Mouse (Mus musculus): ENCODE measurements around the gene Adgra1. TPM values are rescaled to one million over a fixed set of nuclear protein-coding genes. Genes with fewer than 3 reads are reported as not detected.

The Adgra1 gene
- polyA plus RNA-seq, 1 experiment from 2014 or later: 26.5 TPM

DNA sequence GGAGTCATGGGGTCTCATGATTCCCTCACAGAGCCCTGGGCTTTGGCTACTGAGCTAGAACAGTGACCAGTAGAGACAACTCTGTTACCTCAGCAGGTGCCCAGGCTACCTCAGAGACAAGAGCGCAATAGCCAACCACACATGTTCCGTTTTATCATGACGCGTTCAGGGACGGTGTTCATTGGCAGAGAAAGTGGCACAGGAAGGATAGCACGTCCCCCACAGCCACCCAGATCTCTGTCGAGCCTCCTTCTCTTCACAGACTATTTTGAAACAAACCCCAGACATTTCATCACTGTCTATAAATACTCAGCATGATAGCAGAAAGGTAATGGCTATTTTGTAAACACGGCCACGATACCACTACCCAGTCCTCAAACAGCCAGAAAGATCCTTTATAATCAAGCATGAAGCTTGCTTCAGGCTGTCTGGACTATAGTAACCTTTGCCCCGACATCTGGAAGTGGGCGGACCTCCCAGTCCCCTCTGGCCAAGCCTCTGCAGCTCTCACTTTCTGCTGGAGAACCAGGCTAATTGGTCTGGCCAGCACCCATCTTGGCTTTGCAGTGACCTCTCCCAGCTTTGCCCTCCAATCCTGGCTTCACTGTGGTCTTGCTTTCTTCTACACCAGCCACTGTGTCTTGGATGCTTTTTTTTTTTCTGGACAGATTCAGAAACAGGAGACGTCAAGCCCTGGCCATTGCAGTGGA lies 11.5 kb upstream of the Adgra1 start:
- Histone ChIP-seq H3K27ac (replicated peaks) (no peak overlapping the region), H3K4me2 (no peak overlapping the region), H3K27me3 (no peaks in the 10 kb centered on the region), H3K36me3 (no peaks in the 10 kb centered on the region), H3K9me3 (no peaks in the 10 kb centered on the region), H3K9ac (no peak overlapping the region), H3K4me3 (no peak overlapping the region), H3K4me1 (replicated peaks) (0 out of 2 replicates have a peak, but pooled peaks cover 3% of the 10 kb centered on the region)
- 73% methylated on average over 12 of the region's 12 CpGs for WGBS
- ATAC-seq (ENCODE audit: low FRiP score, low read depth): no peak

DNA sequence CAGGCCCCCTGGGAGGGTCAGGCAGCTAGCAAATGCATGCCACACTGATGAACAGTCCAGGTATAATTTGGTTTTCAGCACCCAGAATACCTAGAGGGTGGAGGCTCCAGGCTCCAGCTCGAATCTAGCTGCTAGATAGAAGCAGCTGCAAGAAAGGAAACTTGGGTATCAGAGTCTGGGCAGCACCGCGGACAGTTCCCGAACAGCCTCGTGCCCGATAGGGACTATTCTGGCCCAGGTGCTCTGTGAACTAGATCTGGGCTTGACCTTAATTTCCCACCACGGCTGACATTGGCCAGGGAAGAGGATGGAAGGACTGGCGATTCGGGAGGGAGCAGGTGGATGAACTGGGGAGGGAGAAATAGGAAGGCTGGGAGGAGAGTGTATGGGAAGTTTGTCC lies 6.3 kb upstream of the Adgra1 start:
- Histone ChIP-seq H3K4me3 (no peak overlapping the region), H3K4me2 (no peak overlapping the region), H3K27ac (replicated peaks) (no peak overlapping the region), H3K9ac (no peak overlapping the region), H3K27me3 (no peaks in the 10 kb centered on the region), H3K36me3 (no peaks in the 10 kb centered on the region), H3K4me1 (replicated peaks) (no peaks in the 10 kb centered on the region), H3K9me3 (no peaks in the 10 kb centered on the region)
- ATAC-seq (ENCODE audit: low FRiP score, low read depth): no peak
- 17% methylated on average over 9 of the region's 9 CpGs for WGBS

DNA sequence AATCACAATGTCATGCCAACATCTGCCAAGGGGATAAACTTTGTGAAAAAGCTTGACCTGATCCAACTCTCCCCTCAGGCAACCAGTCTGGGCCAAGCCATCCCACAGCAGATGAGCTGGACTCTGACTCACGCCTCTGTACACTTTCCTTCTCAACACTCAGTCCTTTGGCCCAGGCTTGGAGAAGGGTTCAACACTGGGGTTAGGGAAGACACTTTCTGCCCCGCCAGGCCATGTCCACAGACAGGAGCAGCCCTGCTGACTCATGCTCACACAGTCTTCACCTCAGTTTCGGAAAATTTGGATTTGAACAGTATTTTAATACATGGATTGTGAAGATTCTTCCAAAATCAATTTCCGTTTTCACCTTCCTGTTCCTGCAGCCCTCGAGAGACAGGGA lies 442 bp upstream of the Adgra1 start:
- peak overlapping the region; percentile 84 for H3K27ac ChIP-seq (replicated peaks)
- peak overlapping the region; percentile 40 for H3K4me3 ChIP-seq
- peak overlapping the region; percentile 68 for H3K4me2 ChIP-seq
- H3K4me1 ChIP-seq (replicated peaks): peaks cover 44% of the 10 kb centered on the region
- ATAC-seq (ENCODE audit: low FRiP score, low read depth): no peak
- no peaks in the 10 kb centered on the region for H3K36me3 ChIP-seq
- H3K9ac ChIP-seq: peak overlapping the region; percentile 43
- H3K27me3 ChIP-seq: no peaks in the 10 kb centered on the region
- WGBS: 20% methylated on average over 5 of the region's 5 CpGs
- H3K9me3 ChIP-seq: no peaks in the 10 kb centered on the region

DNA sequence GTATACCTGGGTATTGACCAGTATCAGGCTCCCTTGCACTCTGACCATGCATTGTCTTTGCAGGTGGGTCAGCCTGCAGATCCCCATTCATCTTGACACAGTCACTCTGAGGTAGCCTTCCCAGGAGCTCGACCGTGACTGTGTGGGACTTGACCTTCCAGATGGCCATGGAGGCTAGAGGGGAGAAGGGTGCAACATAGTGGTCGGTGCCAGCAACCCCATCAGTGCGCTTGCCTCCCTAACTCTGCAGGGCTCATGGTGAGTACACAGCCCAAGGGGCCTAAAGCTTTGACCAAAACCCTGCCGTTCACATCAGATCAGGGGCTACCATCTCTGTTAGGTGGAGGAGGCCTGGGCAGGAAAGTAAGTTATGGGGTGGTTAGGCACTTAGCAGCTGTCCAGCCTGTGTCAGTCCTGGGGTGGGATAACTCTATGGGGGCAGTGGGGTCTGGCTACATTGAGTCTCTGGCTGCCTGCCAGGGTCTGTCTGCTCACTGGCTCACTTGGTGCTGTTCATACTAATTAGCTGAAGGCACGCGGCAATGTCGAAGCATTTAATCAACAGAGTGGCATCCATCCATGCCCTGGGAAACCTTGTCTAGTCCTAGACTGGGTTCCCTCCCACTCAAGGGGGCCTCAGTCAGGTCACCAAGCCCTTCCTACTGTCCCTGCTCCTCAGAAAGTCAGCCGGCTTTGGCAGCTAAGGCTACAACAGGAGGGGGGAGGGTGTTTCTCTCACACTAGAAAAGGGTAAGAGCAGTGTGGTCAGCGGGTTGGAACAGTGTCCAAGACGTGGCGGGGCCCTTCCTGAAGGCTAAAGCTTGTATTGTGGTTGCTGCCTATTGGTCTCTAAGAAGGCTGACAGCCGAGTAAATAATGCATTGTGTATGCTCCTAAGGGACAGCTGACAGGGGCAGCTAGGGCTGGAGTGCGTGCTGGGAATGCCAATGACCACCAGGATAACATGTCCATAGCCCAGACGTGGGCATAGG lies 1.5 kb downstream of the Adgra1 start:
- peak overlapping the region; percentile 84 for H3K27ac ChIP-seq (replicated peaks)
- 19% methylated on average over 15 of the region's 15 CpGs for WGBS
- H3K9ac ChIP-seq: 0 out of 2 replicates have a peak overlapping the region, but pooled peaks have one; percentile 43
- H3K4me2 ChIP-seq: peak overlapping the region; percentile 68
- no peaks in the 10 kb centered on the region for H3K27me3 ChIP-seq
- ATAC-seq (ENCODE audit: low FRiP score, low read depth): peak; percentile 78
- H3K4me1 ChIP-seq (replicated peaks): peaks cover 44% of the 10 kb centered on the region
- no peaks in the 10 kb centered on the region for H3K9me3 ChIP-seq
- peak overlapping the region; percentile 40 for H3K4me3 ChIP-seq
- H3K36me3 ChIP-seq: no peaks in the 10 kb centered on the region

DNA sequence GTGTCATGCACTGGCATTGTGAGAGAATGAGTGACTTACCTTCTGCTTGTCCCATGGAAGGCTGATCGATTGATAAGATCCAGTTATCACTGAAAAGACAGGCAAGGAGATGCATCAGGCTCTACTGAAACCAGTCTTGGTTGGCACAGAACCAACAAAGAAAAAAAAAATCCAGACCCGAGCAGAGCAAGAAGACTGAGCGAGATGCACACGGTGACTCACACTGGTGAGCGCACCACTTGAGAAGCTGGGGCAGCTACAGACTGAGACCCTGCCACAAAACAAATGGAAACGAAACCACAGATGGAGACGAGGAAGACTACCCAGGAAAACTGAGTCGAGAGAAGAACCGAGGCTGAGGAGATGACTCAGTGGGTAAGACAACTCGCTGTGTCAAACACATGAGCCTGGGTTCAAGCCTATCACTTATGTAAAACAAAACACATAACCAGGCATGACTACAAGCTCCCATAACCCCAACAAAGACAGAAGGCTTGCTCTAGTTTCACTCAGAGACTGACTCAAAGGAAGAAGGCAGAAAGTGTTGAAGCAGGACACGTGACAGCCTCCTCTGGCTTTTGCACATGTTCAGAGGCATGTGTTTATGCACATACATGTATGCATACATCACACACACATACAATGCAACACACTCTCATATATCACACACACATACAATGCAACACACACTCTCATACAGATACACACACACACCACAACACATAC lies 6.6 kb downstream of the Adgra1 start:
- no peak overlapping the region for H3K4me3 ChIP-seq
- H3K27ac ChIP-seq (replicated peaks): no peak overlapping the region
- H3K9ac ChIP-seq: no peak overlapping the region
- ATAC-seq (ENCODE audit: low FRiP score, low read depth): no peak
- peaks cover 30% of the 10 kb centered on the region for H3K4me1 ChIP-seq (replicated peaks)
- H3K36me3 ChIP-seq: peaks cover 6% of the 10 kb centered on the region; the same call in 1 of the 2 replicates
- H3K9me3 ChIP-seq: no peaks in the 10 kb centered on the region
- no peak overlapping the region for H3K4me2 ChIP-seq
- WGBS: 90% methylated on average over 11 of the region's 11 CpGs
- H3K27me3 ChIP-seq: no peaks in the 10 kb centered on the region

DNA sequence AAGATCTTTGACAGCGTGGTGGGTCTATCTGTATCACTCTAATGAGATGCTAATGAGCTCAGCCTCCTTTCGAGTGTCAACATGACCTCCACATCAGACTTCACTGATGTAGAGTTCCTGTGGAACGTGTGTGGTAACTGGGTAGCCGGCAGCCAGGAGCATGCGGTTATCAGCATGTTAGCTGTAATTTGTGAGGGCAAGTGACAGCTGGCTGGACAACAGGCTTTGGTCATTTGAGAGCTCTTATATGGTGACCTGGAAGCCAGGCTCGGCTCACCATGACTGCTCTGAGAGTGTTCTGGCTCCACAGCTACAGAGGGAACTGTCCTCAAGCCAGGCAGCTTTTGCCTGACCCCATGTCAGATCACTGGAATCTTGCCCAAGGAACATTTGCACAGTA lies 8.4 kb downstream of the Adgra1 start:
- Histone ChIP-seq H3K27ac (replicated peaks) (no peak overlapping the region), H3K27me3 (no peaks in the 10 kb centered on the region), H3K4me1 (replicated peaks) (peaks cover 15% of the 10 kb centered on the region), H3K9me3 (no peaks in the 10 kb centered on the region), H3K4me2 (no peak overlapping the region), H3K4me3 (no peak overlapping the region), H3K9ac (no peak overlapping the region), H3K36me3 (peaks cover 6% of the 10 kb centered on the region; the same call in 1 of the 2 replicates)
- ATAC-seq (ENCODE audit: low FRiP score, low read depth): no peak
- WGBS: 51% methylated on average over 6 of the region's 6 CpGs

DNA sequence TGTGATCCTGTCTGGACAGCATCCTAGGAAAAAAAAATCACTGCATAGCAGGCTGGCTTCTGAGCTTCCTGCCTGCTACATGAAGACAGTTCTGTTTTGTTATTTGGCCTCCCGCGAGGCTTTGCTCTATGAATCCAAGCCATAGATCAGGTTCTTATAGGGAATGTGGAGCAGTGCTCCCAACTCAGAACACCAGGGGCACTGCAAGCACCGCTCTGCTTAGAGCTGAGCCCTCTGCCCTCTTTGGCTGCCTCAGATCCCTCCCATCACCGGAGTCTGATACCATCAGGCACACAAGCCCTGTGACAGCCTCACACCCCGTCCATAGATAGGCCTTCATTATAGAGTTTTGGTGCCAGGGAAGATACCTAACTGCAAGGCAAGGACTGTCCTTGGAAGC lies 9.2 kb downstream of the Adgra1 start:
- no peak overlapping the region for H3K9ac ChIP-seq
- ATAC-seq (ENCODE audit: low FRiP score, low read depth): no peak
- 49% methylated on average over 5 of the region's 5 CpGs for WGBS
- no peak overlapping the region for H3K4me3 ChIP-seq
- H3K9me3 ChIP-seq: no peaks in the 10 kb centered on the region
- peaks cover 6% of the 10 kb centered on the region; the same call in 1 of the 2 replicates for H3K36me3 ChIP-seq
- H3K27ac ChIP-seq (replicated peaks): no peak overlapping the region
- H3K4me2 ChIP-seq: no peak overlapping the region
- H3K27me3 ChIP-seq: no peaks in the 10 kb centered on the region
- peaks cover 15% of the 10 kb centered on the region for H3K4me1 ChIP-seq (replicated peaks)

DNA sequence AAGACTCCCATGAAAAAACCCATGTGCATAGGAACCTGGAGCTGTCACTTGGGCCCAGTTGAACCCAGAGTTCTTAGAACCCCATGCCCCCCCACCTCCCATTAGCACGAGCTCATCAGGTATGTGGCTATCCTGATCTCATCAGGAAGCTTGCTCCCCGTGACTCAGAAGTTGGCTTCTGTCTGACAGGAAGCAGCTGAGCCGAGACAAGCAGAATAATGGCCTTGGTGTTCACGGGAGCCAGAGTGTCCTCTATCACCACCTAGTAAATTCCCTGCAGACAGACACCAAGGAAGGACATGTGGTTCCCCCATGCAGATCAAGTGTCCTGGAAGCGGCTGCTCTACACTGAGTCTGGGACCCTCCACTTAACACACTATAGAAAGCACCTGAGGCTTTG lies 9.8 kb downstream of the Adgra1 start:
- no peak for ATAC-seq (ENCODE audit: low FRiP score, low read depth)
- peaks cover 15% of the 10 kb centered on the region for H3K4me1 ChIP-seq (replicated peaks)
- 61% methylated on average over 5 of the region's 5 CpGs for WGBS
- no peak overlapping the region for H3K4me3 ChIP-seq
- peaks cover 6% of the 10 kb centered on the region; the same call in 1 of the 2 replicates for H3K36me3 ChIP-seq
- no peak overlapping the region for H3K9ac ChIP-seq
- H3K4me2 ChIP-seq: no peak overlapping the region
- no peak overlapping the region for H3K27ac ChIP-seq (replicated peaks)
- H3K9me3 ChIP-seq: no peaks in the 10 kb centered on the region
- no peaks in the 10 kb centered on the region for H3K27me3 ChIP-seq

DNA sequence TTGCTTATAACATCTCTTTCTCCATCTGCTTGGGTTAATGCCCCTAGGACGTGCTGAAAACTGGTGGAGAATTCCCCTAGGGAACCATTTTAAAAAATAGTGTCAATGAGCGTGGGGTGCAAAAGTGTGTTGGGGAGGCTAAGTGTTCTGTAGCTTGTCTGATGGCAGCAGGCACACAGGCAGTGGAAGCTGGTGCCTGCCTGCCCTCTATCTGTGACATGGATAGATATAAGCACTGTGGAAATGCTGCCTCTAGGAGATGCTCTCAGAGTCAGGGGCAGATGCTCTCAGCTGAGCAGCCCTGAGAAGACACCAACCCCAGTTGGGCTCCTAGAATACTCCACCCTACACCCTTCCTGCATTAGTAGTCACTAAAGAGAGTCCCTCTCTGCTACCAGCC lies 11.1 kb downstream of the Adgra1 start:
- no peaks in the 10 kb centered on the region for H3K9me3 ChIP-seq
- peaks cover 6% of the 10 kb centered on the region; the same call in 1 of the 2 replicates for H3K36me3 ChIP-seq
- no peak overlapping the region for H3K9ac ChIP-seq
- H3K27ac ChIP-seq (replicated peaks): no peak overlapping the region
- no peaks in the 10 kb centered on the region for H3K27me3 ChIP-seq
- ATAC-seq (ENCODE audit: low FRiP score, low read depth): no peak
- no peak overlapping the region for H3K4me3 ChIP-seq
- H3K4me2 ChIP-seq: no peak overlapping the region
- WGBS: 76% methylated on average over 2 of the region's 2 CpGs
- H3K4me1 ChIP-seq (replicated peaks): peaks cover 25% of the 10 kb centered on the region

DNA sequence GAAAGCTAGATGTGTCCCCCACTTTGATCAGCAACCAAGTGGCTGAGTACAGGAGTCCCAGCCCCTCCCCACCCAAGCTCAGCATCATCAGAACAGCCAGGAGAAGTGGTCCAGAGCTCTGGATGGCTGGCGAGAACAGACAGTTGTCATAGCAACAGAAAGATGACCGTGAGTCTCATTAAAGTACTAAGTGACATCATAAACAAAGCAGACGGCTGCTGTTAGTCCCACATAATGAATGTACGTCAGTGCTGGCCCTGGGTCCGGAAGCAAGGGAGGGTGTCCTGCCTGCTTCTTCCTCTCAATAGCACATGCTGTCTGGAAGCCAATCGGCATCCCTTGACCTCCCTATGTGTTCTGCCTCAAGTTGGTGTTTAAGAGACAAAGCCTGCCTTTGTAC lies 16.2 kb downstream of the Adgra1 start:
- Histone ChIP-seq H3K4me2 (no peak overlapping the region), H3K4me1 (replicated peaks) (peaks cover 26% of the 10 kb centered on the region), H3K4me3 (no peak overlapping the region), H3K9me3 (no peaks in the 10 kb centered on the region), H3K36me3 (0 out of 2 replicates have a peak, but pooled peaks cover 3% of the 10 kb centered on the region), H3K27me3 (no peaks in the 10 kb centered on the region), H3K9ac (no peak overlapping the region), H3K27ac (replicated peaks) (peak overlapping the region; percentile 82)
- 8% methylated on average over 6 of the region's 6 CpGs for WGBS
- peak; percentile 90 for ATAC-seq (ENCODE audit: low FRiP score, low read depth)

DNA sequence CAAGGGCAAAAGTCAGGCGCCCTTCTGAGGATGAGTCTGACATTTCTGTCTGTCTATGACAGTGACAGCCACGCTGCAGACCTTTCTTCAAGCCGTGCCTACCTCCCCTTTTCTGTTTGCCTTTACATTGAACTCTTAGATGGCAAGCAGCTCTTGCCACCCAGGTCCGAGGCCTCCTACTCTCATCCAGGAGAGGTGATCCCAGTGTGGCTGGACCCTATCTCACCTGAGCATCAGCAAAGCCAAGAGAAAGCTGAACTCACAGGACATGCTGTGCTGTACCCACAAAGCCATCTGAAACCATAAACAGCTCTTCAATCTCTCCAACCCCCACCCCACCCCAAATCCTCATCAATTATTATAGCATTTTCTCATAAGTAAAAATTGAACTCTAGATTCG lies 16.7 kb downstream of the Adgra1 start:
- Histone ChIP-seq H3K9me3 (no peaks in the 10 kb centered on the region), H3K9ac (no peak overlapping the region), H3K27me3 (no peaks in the 10 kb centered on the region), H3K27ac (replicated peaks) (peak overlapping the region; percentile 82), H3K36me3 (0 out of 2 replicates have a peak, but pooled peaks cover 3% of the 10 kb centered on the region), H3K4me1 (replicated peaks) (peaks cover 27% of the 10 kb centered on the region), H3K4me3 (no peak overlapping the region), H3K4me2 (no peak overlapping the region)
- ATAC-seq (ENCODE audit: low FRiP score, low read depth): no peak
- 43% methylated on average over 5 of the region's 5 CpGs for WGBS

All from hindbrain, embryonic 15.5 days (tissue).